Mouse (Mus musculus) embryonic fibroblast, embryonic 13.5 days (primary cell): ENCODE data around the gene Tysnd1.

ENCODE experiments used
- CTCF ChIP-seq: IDR thresholded peaks from 2 replicates; pipeline ENCODE4 v1.5.1; 2011; ENCODE audit warnings: mild to moderate bottlenecking, control low read depth, low read length, moderate library complexity, borderline replicate concordance; ENCODE audit not compliant: insufficient read depth
- POLR2A ChIP-seq: IDR thresholded peaks from 2 replicates; pipeline ENCODE4 v1.6.1; 2011; ENCODE audit warnings: low read depth, mild to moderate bottlenecking, control low read depth, low read length, moderate library complexity

DNA sequence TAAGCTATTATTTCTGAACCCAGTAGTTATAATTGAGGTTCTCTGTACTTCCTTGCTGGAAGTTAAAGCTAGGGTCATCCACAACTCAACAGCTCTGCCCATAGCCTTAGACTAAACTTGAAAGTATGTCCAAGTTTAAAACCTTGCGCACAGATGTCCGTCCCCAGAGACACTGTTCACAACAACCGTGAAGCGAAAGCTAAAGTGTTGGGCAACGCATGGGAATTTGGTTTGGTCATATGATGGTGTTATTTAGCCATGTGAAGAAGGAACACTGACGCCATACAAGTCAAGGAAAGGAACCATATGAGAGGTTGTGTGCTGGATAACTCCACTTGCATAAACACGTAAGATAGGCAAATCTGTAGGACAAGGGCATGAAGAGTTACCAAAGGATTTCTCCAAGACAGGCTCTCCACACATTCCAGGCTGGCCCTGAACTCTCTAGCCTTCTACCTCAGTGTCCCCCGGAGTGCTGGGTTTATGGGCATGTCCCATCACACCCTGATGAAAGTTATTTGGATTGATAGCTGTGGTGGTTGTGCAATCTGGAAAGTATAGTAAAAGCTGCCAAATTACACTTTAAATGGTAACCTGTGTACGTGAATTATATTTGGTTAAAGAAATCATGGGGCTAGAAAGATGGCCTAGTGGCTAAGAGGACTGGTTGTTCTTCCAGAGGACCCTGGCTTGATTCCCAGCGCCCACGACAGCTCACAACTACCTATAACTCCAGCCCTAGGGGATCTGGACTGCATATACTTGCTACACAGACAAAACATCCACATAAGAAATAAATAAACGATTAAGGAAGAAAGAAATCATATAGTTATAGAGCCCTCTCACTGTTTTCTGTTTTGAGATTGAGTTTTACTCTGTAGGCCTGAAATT lies 22.3 kb downstream of the Tysnd1 start:
- TF ChIP-seq CTCF (no peak), POLR2A (no peak)
